Mouse (Mus musculus) liver, embryonic 15.5 days (tissue): ENCODE data around the gene Dazl. TPM values are rescaled to one million over a fixed set of nuclear protein-coding genes. Genes with fewer than 3 reads are reported as not detected.

Source experiments
- ATAC-seq: fragments of 200-750 bp; cut with Nextera tagmentation; 2 replicates; pipeline ENCODE4 v1.8.0; 2017; ENCODE audit warnings: moderate number of reproducible peaks, mild to moderate bottlenecking, moderate library complexity; ENCODE audit not compliant: insufficient read depth
- H3K27ac ChIP-seq: fragments of 300-500 bp; sonication (generic); replicated peaks from 2 replicates; pipeline ENCODE4 v1.5.1; 2015; ENCODE audit warnings: mild to moderate bottlenecking, inconsistent platforms
- H3K27me3 ChIP-seq: fragments of 300-500 bp; sonication (generic); 2 replicates; pipeline ENCODE4 v1.6.1; 2015; ENCODE audit warnings: mild to moderate bottlenecking, inconsistent platforms
- H3K36me3 ChIP-seq: fragments of 300-500 bp; sonication (generic); replicated peaks from 2 replicates; pipeline ENCODE4 v1.6.1; 2015; ENCODE audit warnings: moderate library complexity, mild to moderate bottlenecking, inconsistent platforms
- H3K4me1 ChIP-seq: fragments of 300-500 bp; sonication (generic); replicated peaks from 2 replicates; pipeline ENCODE4 v1.6.1; 2015; ENCODE audit warnings: inconsistent platforms
- H3K4me2 ChIP-seq: fragments of 300-500 bp; sonication (generic); 2 replicates; pipeline ENCODE4 v1.6.1; 2015; ENCODE audit warnings: moderate library complexity, mild to moderate bottlenecking, inconsistent platforms
- H3K4me3 ChIP-seq: fragments of 300-500 bp; sonication (generic); replicated peaks from 2 replicates; pipeline ENCODE4 v1.5.1; 2015; ENCODE audit warnings: mild to moderate bottlenecking, inconsistent platforms
- H3K9ac ChIP-seq: fragments of 300-500 bp; sonication (generic); 2 replicates; pipeline ENCODE4 v1.6.1; 2015; ENCODE audit warnings: moderate library complexity, mild to moderate bottlenecking, inconsistent platforms
- H3K9me3 ChIP-seq: fragments of 300-500 bp; sonication (generic); replicated peaks from 2 replicates; pipeline ENCODE4 v1.6.1; 2016; ENCODE audit warnings: inconsistent platforms
- WGBS: fragments of 180-500 bp; shearing (Covaris S2); methylation state at CpG from one replicate; pipeline ENCODE4 v1.1.7; 2015; ENCODE audit warnings: mixed read lengths; ENCODE audit not compliant: insufficient replicate concordance; 5-methylcytosine and 5-hydroxymethylcytosine counted together
- polyA plus RNA-seq: library from polyadenylated mRNA; unstranded; fragments of >200 nt; fragmentation: Nextera tagmentation; extraction: Ambion mirVana; gene quantifications from 2 replicates; pipeline ENCODE4 v1.2.1, GENCODE M21; 2015

Dazl gene
- polyA plus RNA-seq, 1 experiment from 2014 or later: 0.07 TPM

DNA sequence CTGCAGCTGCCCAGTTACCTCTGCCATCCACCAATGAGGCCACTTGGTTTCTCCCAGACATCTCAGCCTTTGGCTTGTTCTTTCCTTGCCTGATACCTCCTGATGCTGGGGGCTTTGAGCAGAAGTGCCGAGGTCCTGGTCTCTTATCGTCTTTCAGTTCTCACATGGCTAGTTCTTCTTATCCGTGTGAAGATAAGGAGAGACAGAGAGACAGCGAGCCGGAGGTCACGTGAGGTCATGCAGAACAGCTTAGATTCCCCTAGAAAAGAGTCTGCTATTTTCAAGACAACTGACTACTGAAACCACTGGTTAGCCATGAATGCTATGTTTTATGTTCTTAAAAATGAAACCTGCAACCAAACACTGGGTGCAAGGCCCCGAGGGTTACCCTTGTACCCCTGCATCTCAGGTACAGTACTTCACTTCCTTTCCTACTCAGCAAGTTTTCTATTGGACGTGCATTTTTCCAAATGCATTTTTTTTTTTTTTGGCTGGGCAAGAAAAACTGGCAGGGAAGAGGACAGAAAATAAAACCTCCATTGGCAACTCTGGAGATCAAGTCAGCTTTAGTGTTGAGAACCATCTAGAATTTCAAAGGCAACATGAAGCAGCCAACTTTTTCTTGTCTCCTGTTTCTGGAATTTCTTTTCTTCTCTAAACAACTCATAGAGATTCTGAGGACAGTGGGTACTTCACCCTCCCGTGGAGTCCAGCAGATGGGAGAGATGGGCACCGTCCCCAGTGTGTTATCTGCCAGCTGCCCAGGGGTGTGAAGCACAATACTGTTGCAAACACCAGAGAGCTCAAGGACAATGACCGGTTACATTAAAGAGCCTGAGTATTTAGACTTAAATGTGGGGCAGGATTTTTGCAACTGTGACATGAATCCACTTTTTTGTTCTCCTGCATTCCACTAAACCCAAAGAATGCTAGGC is 23.0 kb upstream of the Dazl start:
- H3K27ac ChIP-seq: no peak overlapping the region
- 39% methylated on average over 11 of the region's 11 CpGs for WGBS
- H3K9me3 ChIP-seq: no peaks in the 10 kb centered on the region
- H3K4me3 ChIP-seq: no peak overlapping the region
- ATAC-seq: no peak
- H3K27me3 ChIP-seq: no peaks in the 10 kb centered on the region
- H3K36me3 ChIP-seq: no peaks in the 10 kb centered on the region
- H3K4me1 ChIP-seq: peaks cover 11% of the 10 kb centered on the region; the same call in 1 of the 2 replicates
- no peak overlapping the region for H3K9ac ChIP-seq
- no peak overlapping the region for H3K4me2 ChIP-seq

DNA sequence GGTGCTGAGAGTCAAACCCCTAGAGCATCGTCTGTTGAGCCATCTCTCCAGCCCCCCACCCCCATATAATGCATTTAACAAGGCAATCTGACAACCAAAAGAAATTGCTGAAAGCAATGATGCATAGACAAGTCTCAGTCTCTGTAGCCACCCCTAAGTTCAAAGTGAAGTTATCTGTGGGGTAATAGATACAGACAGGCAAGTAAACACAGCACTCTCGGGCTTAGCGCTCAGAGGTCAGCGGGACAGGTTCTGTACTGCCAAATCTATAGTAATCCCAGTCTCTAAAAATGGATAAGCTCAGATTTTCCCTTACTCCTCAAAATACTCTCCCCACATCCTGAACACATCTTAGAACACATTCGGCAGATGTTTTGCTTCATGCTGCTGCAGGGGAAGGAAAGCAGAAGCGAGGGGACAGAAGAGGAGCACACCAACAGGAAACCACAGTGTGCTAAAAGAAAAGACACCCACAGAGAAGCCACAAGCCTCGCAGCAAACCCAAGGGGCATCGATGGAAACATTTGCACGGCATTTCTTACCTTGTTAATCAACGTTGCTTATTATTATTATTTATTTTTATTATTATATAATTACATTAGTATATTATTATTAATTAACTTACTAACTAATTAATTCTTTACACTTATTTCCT is 16.8 kb upstream of the Dazl start:
- H3K36me3 ChIP-seq: no peaks in the 10 kb centered on the region
- no peak overlapping the region for H3K9ac ChIP-seq
- H3K4me3 ChIP-seq: no peak overlapping the region
- ATAC-seq: no peak
- 37% methylated on average over 10 of the region's 10 CpGs for WGBS
- no peaks in the 10 kb centered on the region for H3K9me3 ChIP-seq
- no peak overlapping the region for H3K27ac ChIP-seq
- H3K4me1 ChIP-seq: no peaks in the 10 kb centered on the region
- H3K4me2 ChIP-seq: no peak overlapping the region
- no peaks in the 10 kb centered on the region for H3K27me3 ChIP-seq

DNA sequence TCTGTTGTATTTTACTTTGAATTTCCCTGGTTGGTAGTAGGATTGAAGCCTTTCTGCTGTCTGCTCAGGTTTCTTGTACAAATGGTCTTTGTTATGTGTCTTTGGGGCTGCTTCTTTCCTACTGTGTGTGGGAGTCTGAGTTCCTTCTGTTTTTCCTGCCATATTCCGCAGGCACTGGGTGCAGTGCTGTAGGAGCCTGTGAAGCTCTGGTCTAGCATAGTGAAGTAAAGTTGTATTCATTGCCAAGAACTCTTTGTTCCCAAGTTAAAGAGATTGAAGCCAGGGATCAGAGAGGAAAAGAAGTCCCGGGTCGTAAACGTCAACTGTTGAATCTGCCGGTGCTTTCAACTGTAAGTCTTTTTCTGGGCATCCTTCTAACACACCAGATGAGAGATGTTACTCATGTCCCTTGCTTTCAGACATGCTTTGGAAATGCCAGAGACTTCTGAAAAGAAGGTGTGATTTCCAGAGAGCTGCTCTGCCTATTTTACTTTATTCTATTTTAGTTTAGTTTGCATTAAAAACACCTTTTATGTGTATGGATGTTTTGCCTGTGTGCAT is 16.2 kb upstream of the Dazl start:
- 61% methylated on average over 5 of the region's 5 CpGs for WGBS
- Histone ChIP-seq H3K36me3 (no peaks in the 10 kb centered on the region), H3K27me3 (no peaks in the 10 kb centered on the region), H3K4me1 (no peaks in the 10 kb centered on the region), H3K4me3 (no peak overlapping the region), H3K4me2 (no peak overlapping the region), H3K9ac (no peak overlapping the region), H3K9me3 (no peaks in the 10 kb centered on the region), H3K27ac (no peak overlapping the region)
- no peak for ATAC-seq

DNA sequence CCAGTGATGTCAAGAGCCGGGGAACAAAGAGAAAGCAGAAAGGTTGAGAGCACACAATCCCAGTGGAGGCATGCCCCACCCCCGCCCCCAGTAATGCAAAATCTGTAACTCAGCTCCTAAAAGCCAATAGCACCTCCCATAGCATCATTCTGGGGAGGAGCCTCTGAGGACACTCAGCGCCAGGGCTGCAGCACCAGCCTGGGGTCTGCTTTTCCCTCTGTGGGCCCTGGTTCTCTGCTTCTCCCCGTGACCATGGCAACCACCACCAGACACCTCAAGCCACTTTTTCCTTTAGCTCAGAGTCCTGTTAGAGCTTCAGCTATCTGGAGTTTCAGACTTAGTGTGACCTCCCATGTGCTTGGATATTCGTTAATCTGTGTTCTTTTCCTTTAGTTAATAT is 15.4 kb upstream of the Dazl start:
- Histone ChIP-seq H3K9me3 (no peaks in the 10 kb centered on the region), H3K36me3 (no peaks in the 10 kb centered on the region), H3K4me3 (no peak overlapping the region), H3K4me1 (no peaks in the 10 kb centered on the region), H3K4me2 (no peak overlapping the region), H3K27me3 (no peaks in the 10 kb centered on the region), H3K9ac (no peak overlapping the region), H3K27ac (no peak overlapping the region)
- no peak for ATAC-seq
- WGBS: 51% methylated on average over 5 of the region's 5 CpGs

GRCm38 (mm10) chr17:50308059-50308647 is 14.7 kb upstream of the Dazl start:
- Histone ChIP-seq H3K9ac (no peak overlapping the region), H3K9me3 (no peaks in the 10 kb centered on the region), H3K4me3 (no peak overlapping the region), H3K27ac (no peak overlapping the region), H3K4me2 (no peak overlapping the region), H3K36me3 (no peaks in the 10 kb centered on the region), H3K4me1 (no peaks in the 10 kb centered on the region), H3K27me3 (no peaks in the 10 kb centered on the region)
- 55% methylated on average over 10 of the region's 10 CpGs for WGBS
- no peak for ATAC-seq

GRCm38 (mm10) chr17:50302867-50303266 is 9.4 kb upstream of the Dazl start:
- no peak overlapping the region for H3K4me3 ChIP-seq
- ATAC-seq: no peak
- 53% methylated on average over 3 of the region's 3 CpGs for WGBS
- no peaks in the 10 kb centered on the region for H3K9me3 ChIP-seq
- no peak overlapping the region for H3K4me2 ChIP-seq
- no peaks in the 10 kb centered on the region for H3K4me1 ChIP-seq
- no peak overlapping the region for H3K9ac ChIP-seq
- H3K27me3 ChIP-seq: no peaks in the 10 kb centered on the region
- no peak overlapping the region for H3K27ac ChIP-seq
- no peaks in the 10 kb centered on the region for H3K36me3 ChIP-seq

- no peak overlapping the region for H3K4me3 ChIP-seq
- no peak overlapping the region for H3K9ac ChIP-seq
- H3K4me2 ChIP-seq: no peak overlapping the region
- no peaks in the 10 kb centered on the region for H3K9me3 ChIP-seq
- no peak for ATAC-seq
- H3K36me3 ChIP-seq: no peaks in the 10 kb centered on the region
- WGBS: 16% methylated on average over 11 of the region's 11 CpGs
- no peaks in the 10 kb centered on the region for H3K27me3 ChIP-seq
- H3K27ac ChIP-seq: no peak overlapping the region
- no peaks in the 10 kb centered on the region for H3K4me1 ChIP-seq
Measured at GRCm38 (mm10) chr17:50300171-50300841, 6.9 kb upstream of the Dazl start.

- no peak overlapping the region for H3K4me2 ChIP-seq
- 69% methylated on average over 7 of the region's 7 CpGs for WGBS
Measured at GRCm38 (mm10) chr17:50298821-50299220, 5.4 kb upstream of the Dazl start.

DNA sequence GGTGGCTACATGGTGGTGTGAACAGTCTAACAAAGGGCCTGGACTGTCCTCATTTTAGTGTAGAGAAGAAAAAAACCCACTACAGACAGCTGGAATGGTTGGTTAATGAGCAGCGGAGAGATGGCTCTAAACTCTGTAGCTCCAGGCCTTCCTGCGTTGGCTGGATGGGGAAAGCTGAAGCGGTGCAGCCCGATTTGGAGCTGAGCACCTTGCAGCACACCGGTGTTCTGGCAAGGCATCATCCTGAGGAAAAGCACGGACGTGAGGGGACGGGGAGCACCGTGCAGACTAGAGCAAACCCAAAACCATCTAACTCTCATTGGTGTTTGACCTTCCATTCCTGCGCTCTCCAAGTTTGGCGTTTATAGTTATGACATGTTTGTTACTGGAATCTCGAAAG is 1.3 kb upstream of the Dazl start:
- Histone ChIP-seq H3K9ac (no peak overlapping the region), H3K9me3 (peaks cover 11% of the 10 kb centered on the region; the same call in 1 of the 2 replicates), H3K36me3 (0 out of 2 replicates have a peak, but pooled peaks cover 6% of the 10 kb centered on the region), H3K4me2 (no peak overlapping the region), H3K4me1 (peaks cover 7% of the 10 kb centered on the region), H3K4me3 (no peak overlapping the region), H3K27me3 (no peaks in the 10 kb centered on the region), H3K27ac (no peak overlapping the region)
- no peak for ATAC-seq
- 83% methylated on average over 12 of the region's 12 CpGs for WGBS

More at GRCm38 (mm10) chr17:50298821-50299220, 5.4 kb upstream of the Dazl start:
- no peak overlapping the region for H3K4me3 ChIP-seq
- no peaks in the 10 kb centered on the region for H3K36me3 ChIP-seq
- no peak for ATAC-seq
- H3K27me3 ChIP-seq: no peaks in the 10 kb centered on the region
- H3K9me3 ChIP-seq: peaks cover 4% of the 10 kb centered on the region; the same call in 1 of the 2 replicates
- no peak overlapping the region for H3K9ac ChIP-seq
- no peaks in the 10 kb centered on the region for H3K4me1 ChIP-seq
- H3K27ac ChIP-seq: no peak overlapping the region

DNA sequence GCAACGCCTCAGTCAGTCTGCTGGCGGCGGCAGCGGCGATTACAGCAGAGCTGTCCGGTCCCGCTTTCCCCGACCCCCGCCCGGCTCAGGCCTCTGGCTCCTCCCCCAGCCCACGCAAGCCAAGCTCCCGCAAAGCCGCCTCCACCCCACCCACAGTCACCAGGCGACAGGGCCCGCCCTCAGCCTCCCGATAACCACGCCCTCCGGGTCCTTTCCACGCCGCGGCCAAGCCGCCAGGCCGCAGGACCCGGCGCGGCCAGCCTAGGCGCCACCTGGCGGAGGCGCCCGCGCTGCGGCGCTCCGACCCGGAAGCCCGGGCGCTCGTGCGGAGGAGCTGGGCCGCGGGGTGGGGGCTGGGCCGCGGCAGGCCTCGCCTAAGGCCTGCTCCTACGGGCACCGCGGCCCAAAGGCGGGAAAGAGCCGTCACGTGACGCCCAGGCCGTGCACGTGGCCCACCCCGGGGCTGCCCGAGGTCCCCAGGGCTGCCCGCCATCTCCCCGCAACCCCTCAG is 720 bp downstream of the Dazl start:
- Histone ChIP-seq H3K4me2 (peak overlapping the region; percentile 86), H3K4me3 (peak overlapping the region; percentile 63), H3K36me3 (0 out of 2 replicates have a peak, but pooled peaks cover 6% of the 10 kb centered on the region), H3K27me3 (no peaks in the 10 kb centered on the region), H3K27ac (peak overlapping the region; percentile 45; the same call in 1 of the 2 replicates), H3K4me1 (peaks cover 7% of the 10 kb centered on the region), H3K9ac (peak overlapping the region; percentile 45; the same call in 1 of the 2 replicates), H3K9me3 (peaks cover 11% of the 10 kb centered on the region; the same call in 1 of the 2 replicates)
- 4% methylated on average over 57 of the region's 57 CpGs for whole genome bisulfite sequencing
- ATAC-seq: peak; percentile 98
